Mouse (Mus musculus) G1E-ER4 (cell line): ENCODE measurements around the gene Pigb. TPM values are rescaled to one million over a fixed set of nuclear protein-coding genes. Genes with fewer than 3 reads are reported as not detected.
A peak's percentile ranks its signal among the peaks of the same experiment; 100 is the strongest.

Experiments
- GATA1 ChIP-seq: IDR thresholded peaks from one replicate; pipeline ENCODE4 v1.8.0; 2012; ENCODE audit warnings: low read length, inconsistent platforms
- polyA plus RNA-seq: library from polyadenylated mRNA; stranded (reverse); fragments of >175 nt; gene quantifications from 2 replicates; pipeline ENCODE4 v1.2.3, GENCODE M21; 2012

The Pigb gene
- polyA plus RNA-seq: 1.3 and 1.7 TPM in 2 replicates

GRCm38 (mm10) chr9:73040080-73040479, at the start of gene Pigb:
Gene Pigb, minus strand, starts transcription at chr9:73040378.
- TF ChIP-seq GATA1: no peak

DNA sequence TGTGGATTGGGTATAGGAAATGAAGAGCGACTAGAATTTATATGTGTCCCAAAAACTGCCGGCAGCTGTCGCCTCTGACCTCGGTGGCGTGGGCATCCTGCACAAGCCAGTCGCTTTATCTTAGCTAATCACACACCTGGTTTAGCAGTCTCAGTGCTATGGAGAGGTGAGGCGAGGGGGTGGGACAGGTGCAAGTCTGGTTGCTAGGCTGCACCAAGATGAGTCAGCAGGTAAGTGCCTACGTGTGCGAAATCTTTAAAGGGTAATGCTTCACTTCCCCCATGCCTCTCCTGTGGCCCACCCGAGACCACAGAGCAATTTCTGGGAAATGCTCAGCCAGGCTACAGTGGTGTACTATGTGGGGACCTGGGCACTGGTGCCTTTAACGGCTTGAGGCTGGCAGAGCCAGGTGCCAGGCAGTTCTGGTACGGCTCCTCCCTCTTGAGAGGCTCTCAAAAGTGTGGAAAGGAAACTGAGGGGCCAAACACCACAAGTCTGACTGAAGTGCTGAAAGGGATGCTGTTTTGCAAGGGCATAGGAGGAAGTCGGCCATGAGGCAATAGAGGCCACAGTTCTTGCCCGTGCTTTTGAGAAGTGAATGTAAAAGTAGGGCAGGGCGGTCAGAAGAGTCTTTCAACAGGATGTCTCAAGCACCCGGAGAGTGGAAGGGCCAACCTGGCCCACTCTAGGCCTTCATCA, 49.2 kb upstream of the Pigb start:
- no peak for TF ChIP-seq GATA1

GRCm38 (mm10) chr9:73087581-73087980, 47.4 kb upstream of the Pigb start:
- no peak for TF ChIP-seq GATA1

GRCm38 (mm10) chr9:73087121-73087520, 46.9 kb upstream of the Pigb start:
- no peak for TF ChIP-seq GATA1

GRCm38 (mm10) chr9:73085845-73086244, 45.7 kb upstream of the Pigb start:
- TF ChIP-seq GATA1: peak; percentile 19

DNA sequence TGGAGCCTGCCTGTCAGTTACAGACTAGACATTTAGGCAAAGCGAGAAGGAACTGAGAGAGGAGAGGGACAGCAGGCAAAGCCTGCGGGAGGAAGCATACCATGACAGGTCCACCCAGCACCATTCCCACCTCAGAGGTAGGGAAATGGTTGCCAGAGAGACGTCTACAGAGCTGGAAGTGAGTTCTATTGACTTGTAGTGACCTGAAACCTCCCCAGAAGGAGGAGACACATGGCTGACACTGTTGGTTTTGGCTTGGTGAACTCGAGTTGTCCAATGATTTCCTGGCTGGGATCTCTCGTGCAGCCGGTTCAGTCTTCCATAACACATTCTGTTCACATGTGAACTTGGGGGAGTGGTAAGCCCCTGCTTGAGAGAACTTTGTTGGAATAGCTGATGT, 43.8 kb upstream of the Pigb start:
- no peak for TF ChIP-seq GATA1

DNA sequence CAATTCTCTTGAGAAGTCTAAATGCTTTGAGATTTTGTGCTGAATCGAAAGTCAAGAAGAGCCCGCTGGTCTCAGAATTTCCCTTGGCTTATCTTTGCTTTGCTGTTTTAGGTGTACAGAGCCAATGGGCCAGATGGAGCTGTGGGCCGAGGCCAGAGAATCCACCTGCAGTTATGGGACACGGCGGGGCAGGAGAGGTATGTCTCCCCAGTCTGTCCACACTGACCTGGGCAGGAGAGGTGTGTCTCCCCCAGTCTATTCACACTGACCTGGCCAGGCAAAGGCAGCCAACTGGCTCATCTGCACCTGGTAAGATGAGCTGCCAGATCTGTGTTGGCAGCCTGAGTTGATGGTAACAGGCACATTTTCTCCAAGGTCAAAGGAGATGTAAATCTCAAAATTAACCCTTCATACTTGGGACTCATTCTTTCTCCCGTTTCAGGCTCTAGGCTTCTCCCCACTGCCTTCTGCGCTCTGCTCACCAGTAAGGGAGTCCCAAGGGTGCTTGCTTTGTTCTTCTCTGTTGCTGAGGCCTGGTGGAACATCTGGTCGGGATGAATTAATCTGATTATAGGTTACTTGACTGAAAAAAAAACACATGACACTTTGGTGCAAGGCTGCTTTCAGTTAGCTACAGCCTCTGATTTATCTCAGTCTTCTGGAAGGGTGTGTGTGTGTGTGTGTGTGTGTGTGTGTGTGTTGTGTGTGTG, 42.3 kb upstream of the Pigb start:
- no peak for TF ChIP-seq GATA1

GRCm38 (mm10) chr9:73079801-73080325, 39.7 kb upstream of the Pigb start:
- no peak for TF ChIP-seq GATA1

- TF ChIP-seq GATA1: no peak
Observed at GRCm38 (mm10) chr9:73073169-73073568, 33.0 kb upstream of the Pigb start.

GRCm38 (mm10) chr9:73072426-73072825, 32.2 kb upstream of the Pigb start:
- no peak for TF ChIP-seq GATA1

- no peak for TF ChIP-seq GATA1
Observed at GRCm38 (mm10) chr9:73070971-73071659, 30.9 kb upstream of the Pigb start.

DNA sequence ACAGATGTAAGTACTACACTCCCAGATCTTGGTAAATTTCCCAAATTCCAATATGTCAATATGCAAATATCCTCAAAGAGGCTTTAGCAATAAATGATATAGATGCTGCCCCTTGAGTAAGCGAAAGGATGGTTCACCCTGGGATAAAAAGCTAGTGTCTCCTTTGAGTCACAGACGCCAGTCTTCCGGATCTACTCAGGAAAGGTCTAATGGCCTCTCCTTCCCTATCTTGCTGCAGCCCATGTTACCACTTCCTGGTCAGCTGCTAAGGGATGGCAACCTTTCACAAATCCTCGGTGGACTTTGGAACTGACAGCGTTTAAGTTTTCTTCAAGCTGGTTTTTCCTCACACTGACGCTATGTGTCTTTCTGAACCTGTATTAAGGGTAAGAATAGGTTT, 28.5 kb upstream of the Pigb start:
- TF ChIP-seq GATA1: no peak

GRCm38 (mm10) chr9:73068230-73068679, 28.1 kb upstream of the Pigb start:
- TF ChIP-seq GATA1: no peak

GRCm38 (mm10) chr9:73067086-73067485, 26.9 kb upstream of the Pigb start:
- TF ChIP-seq GATA1: no peak

GRCm38 (mm10) chr9:73063621-73064290, 23.6 kb upstream of the Pigb start:
- TF ChIP-seq GATA1: no peak

DNA sequence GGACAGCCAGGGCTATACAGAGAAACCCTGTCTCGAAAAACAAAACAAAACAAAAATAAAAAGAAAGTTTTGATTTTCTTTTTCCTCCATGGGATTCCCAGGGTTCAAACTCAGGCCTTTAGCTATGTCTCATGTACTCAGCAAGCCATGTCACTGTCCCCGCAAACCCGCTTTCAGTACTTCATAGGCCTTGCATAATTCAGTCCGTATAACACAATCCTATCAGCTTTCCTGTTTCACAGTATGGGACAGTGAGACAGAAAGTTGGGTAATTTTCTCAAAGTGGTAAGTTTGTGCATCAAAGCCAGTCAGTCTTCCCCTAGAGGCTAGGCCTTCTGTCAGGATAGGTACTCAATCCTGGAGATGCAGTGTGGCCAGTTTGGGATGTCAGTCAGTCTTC, 19.0 kb upstream of the Pigb start:
- no peak for TF ChIP-seq GATA1
